Mouse (Mus musculus): ENCODE measurements at regions not wholly inside any gene's neighbourhood (a gene's known extent, or its start where the extent isn't known, plus 50 kb on each side); places are given as distances from the start of the nearest gene placed in this dataset.

- peak; percentile 37 to 50 for DNase-seq
Measured at GRCm38 (mm10) chr16:55636667-55637450, 201.8 kb downstream of the Nfkbiz start.

GRCm38 (mm10) chr16:55636224-55636623 lies 202.5 kb downstream of the Nfkbiz start:
- no peak for DNase-seq

GRCm38 (mm10) chr16:55634691-55635090 lies 204.0 kb downstream of the Nfkbiz start:
- DNase-seq: no peak

GRCm38 (mm10) chr16:55632220-55632619 lies 206.5 kb downstream of the Nfkbiz start:
- DNase-seq: no peak

GRCm38 (mm10) chr16:55631637-55632036 lies 207.1 kb downstream of the Nfkbiz start:
- DNase-seq: no peak

- DNase-seq: no peak
Measured at GRCm38 (mm10) chr16:55631048-55631447, 207.7 kb downstream of the Nfkbiz start.

GRCm38 (mm10) chr16:55627531-55627930 lies 211.2 kb downstream of the Nfkbiz start:
- DNase-seq: no peak

GRCm38 (mm10) chr16:55623422-55623821 lies 215.3 kb downstream of the Nfkbiz start:
- no peak for DNase-seq

- no peak for DNase-seq
Measured at GRCm38 (mm10) chr16:55619731-55620130, 219.0 kb downstream of the Nfkbiz start.

- no peak for DNase-seq
Measured at GRCm38 (mm10) chr16:55617958-55618357, 220.7 kb downstream of the Nfkbiz start.

GRCm38 (mm10) chr16:55617506-55617905 lies 221.2 kb downstream of the Nfkbiz start:
- DNase-seq: no peak

- DNase-seq: no peak
Measured at GRCm38 (mm10) chr16:55616408-55617120, 222.1 kb downstream of the Nfkbiz start.

- DNase-seq: peak; percentile 51 to 64
Measured at GRCm38 (mm10) chr16:55612873-55613272, 225.8 kb downstream of the Nfkbiz start.

- no peak for DNase-seq
Measured at GRCm38 (mm10) chr16:55612001-55612400, 226.7 kb downstream of the Nfkbiz start.

GRCm38 (mm10) chr16:55611172-55611571 lies 227.5 kb downstream of the Nfkbiz start:
- no peak for DNase-seq

- no peak for DNase-seq
Measured at GRCm38 (mm10) chr16:55608361-55608760, 230.3 kb downstream of the Nfkbiz start.

GRCm38 (mm10) chr16:55606447-55607239 lies 232.1 kb downstream of the Nfkbiz start:
- DNase-seq: no peak

GRCm38 (mm10) chr16:55603611-55604010 lies 235.1 kb downstream of the Nfkbiz start:
- no peak for DNase-seq

GRCm38 (mm10) chr16:55589382-55589956 lies 249.2 kb downstream of the Nfkbiz start:
- DNase-seq: no peak

- no peak for DNase-seq
Measured at GRCm38 (mm10) chr16:55587138-55587537, 251.6 kb downstream of the Nfkbiz start.

- no peak for DNase-seq
Measured at GRCm38 (mm10) chr16:55582906-55583305, 255.8 kb downstream of the Nfkbiz start.

- peak; percentile 40 to 69 for DNase-seq
Measured at GRCm38 (mm10) chr16:55582029-55582428, 256.7 kb downstream of the Nfkbiz start.

- no peak for DNase-seq
Measured at GRCm38 (mm10) chr16:55580827-55581226, 257.9 kb downstream of the Nfkbiz start.

All from kidney, postnatal 25 days (tissue).